Mouse (Mus musculus) left cerebral cortex, adult 8-10 months (tissue): ENCODE data around the gene Ccni. TPM values are rescaled to one million over a fixed set of nuclear protein-coding genes. Genes with fewer than 3 reads are reported as not detected.

Experiments used
- DNase-seq, 2 experiments: peaks; one replicate each; pipeline ENCODE4 v3.0.0; 2022; ENCODE audit warnings: low spot score in 2 of 2
- total RNA-seq, 4 experiments: library from RNA; stranded (reverse); gene quantifications; 2 replicates each; pipeline ENCODE4 v1.2.4; 2022

Ccni gene
- total RNA-seq, 4 experiments from 2014 or later, result 272 to 320 (median 294) TPM

GRCm38 (mm10) chr5:93201181-93201580, 5.1 kb downstream of the Ccni start:
- no peak for DNase-seq

GRCm38 (mm10) chr5:93198232-93198631, 8.1 kb downstream of the Ccni start:
- DNase-seq, result no peak

- no peak for DNase-seq
Measured at GRCm38 (mm10) chr5:93190428-93190827, 15.9 kb downstream of the Ccni start.

GRCm38 (mm10) chr5:93189607-93190006, 16.7 kb downstream of the Ccni start:
- no peak for DNase-seq

- no peak for DNase-seq
Measured at GRCm38 (mm10) chr5:93184548-93184947, 21.7 kb downstream of the Ccni start.

- no peak for DNase-seq
Measured at GRCm38 (mm10) chr5:93183311-93183710, 23.0 kb downstream of the Ccni start.

GRCm38 (mm10) chr5:93180252-93180651, 26.0 kb downstream of the Ccni start:
- no peak for DNase-seq

- DNase-seq, result no peak
Measured at GRCm38 (mm10) chr5:93178616-93179015, 27.7 kb downstream of the Ccni start.

GRCm38 (mm10) chr5:93174675-93175074, 31.6 kb downstream of the Ccni start:
- DNase-seq, result no peak

- no peak for DNase-seq
Measured at GRCm38 (mm10) chr5:93172536-93172935, 33.8 kb downstream of the Ccni start.

- DNase-seq, result no peak
Measured at GRCm38 (mm10) chr5:93171420-93171819, 34.9 kb downstream of the Ccni start.

GRCm38 (mm10) chr5:93168654-93169053, 37.6 kb downstream of the Ccni start:
- no peak for DNase-seq

- DNase-seq, result no peak
Measured at GRCm38 (mm10) chr5:93167919-93168516, 38.3 kb downstream of the Ccni start.

- no peak for DNase-seq
Measured at GRCm38 (mm10) chr5:93163541-93163940, 42.8 kb downstream of the Ccni start.

- DNase-seq, result no peak
Measured at GRCm38 (mm10) chr5:93154401-93154800, 51.9 kb downstream of the Ccni start.

GRCm38 (mm10) chr5:93152451-93152850, 53.8 kb downstream of the Ccni start:
- no peak for DNase-seq

GRCm38 (mm10) chr5:93151985-93152384, 54.3 kb downstream of the Ccni start:
- no peak for DNase-seq

- no peak for DNase-seq
Measured at GRCm38 (mm10) chr5:93149969-93150777, 56.1 kb downstream of the Ccni start.

- DNase-seq, result no peak
Measured at GRCm38 (mm10) chr5:93145504-93145903, 60.8 kb downstream of the Ccni start.

- no peak for DNase-seq
Measured at GRCm38 (mm10) chr5:93144874-93145273, 61.4 kb downstream of the Ccni start.

- DNase-seq, result no peak
Measured at GRCm38 (mm10) chr5:93143360-93144091, 62.8 kb downstream of the Ccni start.

GRCm38 (mm10) chr5:93140747-93141146, 65.5 kb downstream of the Ccni start:
- DNase-seq, result no peak
